Mouse (Mus musculus) embryonic facial prominence, embryonic 11.5 days (tissue): ENCODE measurements at regions not wholly inside any gene's neighbourhood (a gene's known extent, or its start where the extent isn't known, plus 50 kb on each side); places are given as distances from the start of the nearest gene placed in this dataset.

Experiments used
- ATAC-seq: fragments of 200-750 bp; cut with Nextera tagmentation; replicated peaks from 2 replicates; pipeline ENCODE4 v1.8.0; 2017; ENCODE audit warnings: low read depth; ENCODE audit not compliant: insufficient number of reproducible peaks, low FRiP score, low TSS enrichment
- DNase-seq: peaks from one replicate; pipeline ENCODE4 v3.0.0-alpha.2; 2015; ENCODE audit warnings: low spot score
- H3K27ac ChIP-seq: fragments of 300-500 bp; sonication (generic); replicated peaks from 2 replicates; pipeline ENCODE4 v1.5.1; 2014; ENCODE audit warnings: mild to moderate bottlenecking, low read depth, low read length, control low read depth
- H3K27me3 ChIP-seq: fragments of 300-500 bp; sonication (generic); 2 replicates; pipeline ENCODE4 v1.6.1; 2014; ENCODE audit warnings: mild to moderate bottlenecking, low read length, moderate library complexity, mixed read lengths; ENCODE audit not compliant: control insufficient read depth, insufficient read depth
- H3K36me3 ChIP-seq: fragments of 300-500 bp; sonication (generic); replicated peaks from 2 replicates; pipeline ENCODE4 v1.6.1; 2014; ENCODE audit warnings: low read depth, mild to moderate bottlenecking, low read length, moderate library complexity, mixed read lengths; ENCODE audit not compliant: control insufficient read depth, insufficient read depth
- H3K4me1 ChIP-seq: fragments of 300-500 bp; sonication (generic); 2 replicates; pipeline ENCODE4 v1.6.1; 2014; ENCODE audit warnings: low read length, mixed read lengths; ENCODE audit not compliant: control insufficient read depth, insufficient read depth
- H3K4me2 ChIP-seq: fragments of 300-500 bp; sonication (generic); 2 replicates; pipeline ENCODE4 v1.6.1; 2014; ENCODE audit warnings: low read depth, mild to moderate bottlenecking, control low read depth, low read length, moderate library complexity
- H3K4me3 ChIP-seq: fragments of 300-500 bp; sonication (generic); 2 replicates; pipeline ENCODE4 v1.5.1; 2014; ENCODE audit warnings: low read depth, low read length, control low read depth
- H3K9ac ChIP-seq: fragments of 300-500 bp; sonication (generic); replicated peaks from 2 replicates; pipeline ENCODE4 v1.6.1; 2014; ENCODE audit warnings: mild to moderate bottlenecking, control low read depth, low read length
- H3K9me3 ChIP-seq: fragments of 300-500 bp; sonication (generic); replicated peaks from 2 replicates; pipeline ENCODE4 v1.6.1; 2016; ENCODE audit warnings: mild to moderate bottlenecking, low read length, inconsistent platforms, mixed read lengths; ENCODE audit not compliant: control insufficient read depth
- WGBS: fragments of 180-500 bp; shearing (Covaris S2); extraction: QIAGEN DNeasy Blood & Tissue Kit; methylation state at CpG from one replicate; pipeline ENCODE4 v1.1.7; 2014; 5-methylcytosine and 5-hydroxymethylcytosine counted together

GRCm38 (mm10) chr13:101491835-101492234 is 276.2 kb downstream of the Pik3r1 start:
- H3K27me3 ChIP-seq: no peaks in the 10 kb centered on the region
- no peak overlapping the region for H3K4me3 ChIP-seq
- no peaks in the 10 kb centered on the region for H3K36me3 ChIP-seq
- H3K4me1 ChIP-seq: no peaks in the 10 kb centered on the region
- no peak overlapping the region for H3K9ac ChIP-seq
- no peak overlapping the region for H3K4me2 ChIP-seq
- H3K9me3 ChIP-seq: no peaks in the 10 kb centered on the region
- WGBS: 34% methylated on average over 3 of the region's 3 CpGs
- no peak for DNase-seq
- H3K27ac ChIP-seq: no peak overlapping the region
- ATAC-seq: no peak

- no peak for DNase-seq
- H3K36me3 ChIP-seq: no peaks in the 10 kb centered on the region
- no peak overlapping the region for H3K4me3 ChIP-seq
- ATAC-seq: no peak
- no peak overlapping the region for H3K9ac ChIP-seq
- H3K27me3 ChIP-seq: no peaks in the 10 kb centered on the region
- H3K9me3 ChIP-seq: no peaks in the 10 kb centered on the region
- 93% methylated on average over 5 of the region's 5 CpGs for WGBS
- no peak overlapping the region for H3K4me2 ChIP-seq
- no peak overlapping the region for H3K27ac ChIP-seq
- no peaks in the 10 kb centered on the region for H3K4me1 ChIP-seq
Measured at GRCm38 (mm10) chr13:101490961-101491360, 277.1 kb downstream of the Pik3r1 start.

GRCm38 (mm10) chr13:101487621-101488020 is 280.4 kb downstream of the Pik3r1 start:
- no peaks in the 10 kb centered on the region for H3K27me3 ChIP-seq
- H3K9ac ChIP-seq: no peak overlapping the region
- H3K4me3 ChIP-seq: no peak overlapping the region
- WGBS: 81% methylated on average over 2 of the region's 2 CpGs
- H3K27ac ChIP-seq: no peak overlapping the region
- no peaks in the 10 kb centered on the region for H3K4me1 ChIP-seq
- H3K9me3 ChIP-seq: no peaks in the 10 kb centered on the region
- DNase-seq (no peak), ATAC-seq (no peak)
- no peak overlapping the region for H3K4me2 ChIP-seq
- no peaks in the 10 kb centered on the region for H3K36me3 ChIP-seq

GRCm38 (mm10) chr13:101485823-101486222 is 282.2 kb downstream of the Pik3r1 start:
- no peaks in the 10 kb centered on the region for H3K36me3 ChIP-seq
- WGBS: 88% methylated on average over 7 of the region's 7 CpGs
- no peaks in the 10 kb centered on the region for H3K27me3 ChIP-seq
- no peak overlapping the region for H3K4me3 ChIP-seq
- no peak for ATAC-seq
- H3K4me1 ChIP-seq: no peaks in the 10 kb centered on the region
- H3K9ac ChIP-seq: no peak overlapping the region
- H3K4me2 ChIP-seq: no peak overlapping the region
- no peaks in the 10 kb centered on the region for H3K9me3 ChIP-seq
- H3K27ac ChIP-seq: no peak overlapping the region
- DNase-seq: no peak

GRCm38 (mm10) chr13:101483816-101484215 is 284.2 kb downstream of the Pik3r1 start:
- Histone ChIP-seq H3K9ac (no peak overlapping the region), H3K4me2 (no peak overlapping the region), H3K9me3 (no peaks in the 10 kb centered on the region), H3K27ac (no peak overlapping the region), H3K4me3 (no peak overlapping the region), H3K36me3 (no peaks in the 10 kb centered on the region), H3K27me3 (no peaks in the 10 kb centered on the region), H3K4me1 (no peaks in the 10 kb centered on the region)
- DNase-seq (no peak), ATAC-seq (no peak)
- WGBS: 80% methylated on average over 3 of the region's 3 CpGs

- no peaks in the 10 kb centered on the region for H3K9me3 ChIP-seq
- WGBS: 51% methylated on average over 6 of the region's 6 CpGs
- no peaks in the 10 kb centered on the region for H3K4me1 ChIP-seq
Measured at GRCm38 (mm10) chr13:101481551-101482184, 286.3 kb downstream of the Pik3r1 start.

GRCm38 (mm10) chr13:101479297-101479652 is 288.7 kb downstream of the Pik3r1 start:
- ATAC-seq: no peak
- no peak for DNase-seq
- no peak overlapping the region for H3K27ac ChIP-seq
- H3K9ac ChIP-seq: no peak overlapping the region
- no peaks in the 10 kb centered on the region for H3K4me1 ChIP-seq
- no peak overlapping the region for H3K4me3 ChIP-seq
- H3K4me2 ChIP-seq: no peak overlapping the region
- H3K9me3 ChIP-seq: no peaks in the 10 kb centered on the region
- no peaks in the 10 kb centered on the region for H3K36me3 ChIP-seq
- 91% methylated on average over 2 of the region's 2 CpGs for WGBS
- H3K27me3 ChIP-seq: no peaks in the 10 kb centered on the region

More at GRCm38 (mm10) chr13:101481551-101482184, 286.3 kb downstream of the Pik3r1 start:
- H3K36me3 ChIP-seq: no peaks in the 10 kb centered on the region
- H3K4me3 ChIP-seq: no peak overlapping the region
- no peak overlapping the region for H3K9ac ChIP-seq
- no peak overlapping the region for H3K27ac ChIP-seq
- ATAC-seq: 0 out of 2 replicates have a peak, but pooled peaks have one; percentile 34
- H3K27me3 ChIP-seq: no peaks in the 10 kb centered on the region
- DNase-seq: peak; percentile 33
- no peak overlapping the region for H3K4me2 ChIP-seq

GRCm38 (mm10) chr13:101478608-101479296 is 289.3 kb downstream of the Pik3r1 start:
- ATAC-seq (no peak), DNase-seq (no peak)
- H3K4me2 ChIP-seq: no peak overlapping the region
- H3K4me1 ChIP-seq: no peaks in the 10 kb centered on the region
- no peaks in the 10 kb centered on the region for H3K9me3 ChIP-seq
- no peak overlapping the region for H3K4me3 ChIP-seq
- 70% methylated on average over 4 of the region's 4 CpGs for WGBS
- H3K36me3 ChIP-seq: no peaks in the 10 kb centered on the region
- H3K27me3 ChIP-seq: no peaks in the 10 kb centered on the region
- no peak overlapping the region for H3K27ac ChIP-seq
- H3K9ac ChIP-seq: no peak overlapping the region
